Mouse (Mus musculus): ENCODE measurements around the gene Prr9. TPM values are rescaled to one million over a fixed set of nuclear protein-coding genes. Genes with fewer than 3 reads are reported as not detected.

Prr9 gene
- polyA plus RNA-seq, 1 experiment from 2014 or later: 44.2 TPM

- Histone ChIP-seq H3K36me3 (no peaks in the 10 kb centered on the region), H3K27ac (replicated peaks) (no peak within 1 kb of the TSS), H3K4me2 (replicated peaks) (peak within 1 kb of the TSS; percentile 98), H3K4me1 (0 out of 2 replicates have a peak, but pooled peaks cover 3% of the 10 kb centered on the region), H3K9ac (no peak within 1 kb of the TSS), H3K9me3 (replicated peaks) (no peaks in the 10 kb centered on the region), H3K4me3 (replicated peaks) (peak within 1 kb of the TSS; percentile 70), H3K27me3 (peaks cover 34% of the 10 kb centered on the region)
- WGBS: 83% methylated on average over 2 of the region's 2 CpGs
- no peak for ATAC-seq (ENCODE audit: insufficient number of reproducible peaks, low FRiP score, low TSS enrichment, low read depth)
These were observed 40.7 kb downstream of the Prr9 start, which contains the start of gene Lor for GRCm38 (mm10) chr3:92083042-92083441. Gene Lor, minus strand, starts transcription at chr3:92083142.

- under 1% methylated on average over 68 of the region's 76 CpGs for WGBS
- Histone ChIP-seq H3K36me3 (no peaks in the 10 kb centered on the region), H3K27me3 (peaks cover 34% of the 10 kb centered on the region), H3K4me3 (replicated peaks) (peak overlapping the region; percentile 70), H3K9ac (peak overlapping the region; percentile 40), H3K27ac (replicated peaks) (0 out of 2 replicates have a peak overlapping the region, but pooled peaks have one; percentile 6), H3K4me2 (replicated peaks) (peak overlapping the region; percentile 98), H3K9me3 (replicated peaks) (no peaks in the 10 kb centered on the region), H3K4me1 (0 out of 2 replicates have a peak, but pooled peaks cover 3% of the 10 kb centered on the region)
- ATAC-seq (ENCODE audit: insufficient number of reproducible peaks, low FRiP score, low TSS enrichment, low read depth): peak; percentile 71
These were observed 42.3 kb downstream of the Prr9 start for GRCm38 (mm10) chr3:92081285-92081931.

- Histone ChIP-seq H3K27ac (replicated peaks) (0 out of 2 replicates have a peak overlapping the region, but pooled peaks have one; percentile 6), H3K4me1 (0 out of 2 replicates have a peak, but pooled peaks cover 3% of the 10 kb centered on the region), H3K36me3 (no peaks in the 10 kb centered on the region), H3K9me3 (replicated peaks) (no peaks in the 10 kb centered on the region), H3K4me2 (replicated peaks) (peak overlapping the region; percentile 98), H3K27me3 (peaks cover 34% of the 10 kb centered on the region), H3K9ac (peak overlapping the region; percentile 40), H3K4me3 (replicated peaks) (peak overlapping the region; percentile 70)
- WGBS: under 1% methylated on average over 79 of the region's 82 CpGs
- ATAC-seq (ENCODE audit: insufficient number of reproducible peaks, low FRiP score, low TSS enrichment, low read depth): peak; percentile 78
These were observed 43.1 kb downstream of the Prr9 start for GRCm38 (mm10) chr3:92080462-92081284.

Other genes starting within 250 kb of the Prr9 start
- 3.0 and 4.2 TPM in 2 replicates for gene Pglyrp3, start 109.4 kb downstream of the Prr9 start, polyA plus RNA-seq (2015; fragmentation: Nextera tagmentation; extraction: Ambion mirVana)
- 189 and 226 TPM in 2 replicates for gene Lor, start 40.8 kb downstream of the Prr9 start, polyA plus RNA-seq (2015; fragmentation: Nextera tagmentation; extraction: Ambion mirVana)
- not detected in 2 replicates for gene Lelp1, start 18.8 kb upstream of the Prr9 start, polyA plus RNA-seq (2015; fragmentation: Nextera tagmentation; extraction: Ambion mirVana)
- gene Sprr2a1, start 91.9 kb upstream of the Prr9 start, polyA plus RNA-seq (2015; fragmentation: Nextera tagmentation; extraction: Ambion mirVana): 0.12 TPM in 1 of 2 replicates, not detected in the other
- 2.5 and 6.2 TPM in 2 replicates for gene Sprr2a2, start 92.0 kb upstream of the Prr9 start, polyA plus RNA-seq (2015; fragmentation: Nextera tagmentation; extraction: Ambion mirVana)
- 0.39 TPM in 1 of 2 replicates, not detected in the other for gene Sprr2a3, start 161.5 kb upstream of the Prr9 start, polyA plus RNA-seq (2015; fragmentation: Nextera tagmentation; extraction: Ambion mirVana)
- 0.29 TPM in 1 of 2 replicates, not detected in the other for gene Sprr2b, start 192.7 kb upstream of the Prr9 start, polyA plus RNA-seq (2015; fragmentation: Nextera tagmentation; extraction: Ambion mirVana)
- gene Sprr2d, start 215.2 kb upstream of the Prr9 start, polyA plus RNA-seq (2015; fragmentation: Nextera tagmentation; extraction: Ambion mirVana): not detected in 2 replicates
- not detected in 2 replicates for gene Sprr2e, start 228.2 kb upstream of the Prr9 start, polyA plus RNA-seq (2015; fragmentation: Nextera tagmentation; extraction: Ambion mirVana)
- not detected in 2 replicates for gene Sprr2f, start 241.2 kb upstream of the Prr9 start, polyA plus RNA-seq (2015; fragmentation: Nextera tagmentation; extraction: Ambion mirVana)